ENCODE assay signal across 6 mouse cellular contexts in the genomic region with DNA sequence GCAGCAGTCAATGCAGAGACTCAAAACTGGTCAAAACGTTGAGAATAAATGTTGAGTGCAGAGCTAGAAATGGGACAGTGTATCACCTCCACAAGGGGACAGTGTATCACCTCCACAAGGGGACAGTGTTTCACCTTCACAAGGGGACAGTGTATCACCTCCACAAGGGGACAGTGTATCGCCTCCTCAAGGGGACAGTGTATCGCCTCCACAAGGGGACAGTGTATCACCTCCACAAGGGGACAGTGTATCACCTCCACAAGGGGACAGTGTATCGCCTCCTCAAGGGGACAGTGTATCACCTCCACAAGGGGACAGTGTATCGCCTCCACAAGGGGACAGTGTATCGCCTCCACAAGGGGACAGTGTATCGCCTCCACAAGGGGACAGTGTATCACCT. TPM values are rescaled to one million over a fixed set of nuclear protein-coding genes. Genes with fewer than 3 reads are reported as not detected.
"Had no signal": no experiment of that assay in that cellular context is flagged by ENCODE, and none has a peak within 500 bp of the region (broad histone marks: within the 10 kb centered on the region; RNA-seq: fewer than 3 reads in every experiment).

No protein-coding gene starts in this region.

RNA-seq across cellular contexts. Expression of gene Tdrd1, which starts 47.5 kb away (rescaled TPM):
- total RNA-seq: gastrocnemius, adult 18-20 months; gastrocnemius, adult 8-10 months; gastrocnemius, postnatal 14 days; gastrocnemius, postnatal 36 days; heart, adult 2 months; liver, adult 2 months had no signal
- polyA plus RNA-seq: liver, adult 2 months had no signal

RNA-seq across cellular contexts. Expression of gene Adrb1, which starts 56.5 kb away (rescaled TPM):
- total RNA-seq: gastrocnemius, adult 18-20 months had no signal
